Mouse (Mus musculus) testis, adult 10 weeks (tissue): ENCODE data around the gene Zbtb14. TPM values are rescaled to one million over a fixed set of nuclear protein-coding genes. Genes with fewer than 3 reads are reported as not detected.

Experiments used
- polyA plus RNA-seq: library from polyadenylated mRNA; stranded (reverse); fragments of 350-450 nt; fragmentation: Illumina TruSeq; extraction: RNeasy Lipid Tissue Mini Kit (QIAGEN cat#74804); gene quantifications from one replicate; pipeline ENCODE4 v1.2.3, GENCODE M21; 2014; ENCODE audit warnings: low read depth, low replicate concordance

The Zbtb14 gene
- 3.1 TPM for polyA plus RNA-seq

GRCm38 (mm10) chr17:69382511-69383100, at the start of gene Zbtb14:
TSS of gene Zbtb14 (plus strand) at chr17:69383050.

DNA sequence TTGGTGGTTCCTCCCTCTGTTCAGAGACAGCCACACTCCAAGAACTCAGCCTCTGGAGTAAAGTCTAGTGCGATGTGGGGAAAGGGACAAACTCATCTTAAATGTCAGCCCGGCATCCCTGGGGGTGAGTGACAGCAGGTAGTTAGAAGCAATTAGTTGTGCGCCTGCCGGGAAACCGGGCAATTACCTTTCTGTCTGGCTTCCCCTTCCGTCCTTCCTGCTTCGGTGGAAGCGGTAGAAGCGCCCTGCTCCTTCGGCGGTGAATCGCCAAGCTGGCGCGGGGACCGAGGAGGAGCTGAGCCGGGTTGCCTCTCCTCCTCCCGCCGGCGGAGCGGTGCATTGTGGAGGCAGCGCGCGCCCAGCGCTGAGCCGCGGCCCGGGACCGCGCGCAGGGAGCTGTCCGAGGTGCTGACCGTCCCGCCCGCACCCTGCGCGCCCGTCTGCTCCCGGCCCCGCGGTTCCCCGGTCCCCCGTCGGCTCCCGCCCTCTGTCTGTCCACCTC, 56.2 kb downstream of the Zbtb14 start, which contains the start of gene Akain1:
TSS of gene Akain1 (plus strand) at position 337 of the 502 bp plus-strand sequence.

Other genes starting within 250 kb of the Zbtb14 start
- gene Akain1, start 56.3 kb downstream of the Zbtb14 start, polyA plus RNA-seq, result 0.14 TPM